9 mouse cellular contexts compared by ENCODE assay signal in the genomic region with DNA sequence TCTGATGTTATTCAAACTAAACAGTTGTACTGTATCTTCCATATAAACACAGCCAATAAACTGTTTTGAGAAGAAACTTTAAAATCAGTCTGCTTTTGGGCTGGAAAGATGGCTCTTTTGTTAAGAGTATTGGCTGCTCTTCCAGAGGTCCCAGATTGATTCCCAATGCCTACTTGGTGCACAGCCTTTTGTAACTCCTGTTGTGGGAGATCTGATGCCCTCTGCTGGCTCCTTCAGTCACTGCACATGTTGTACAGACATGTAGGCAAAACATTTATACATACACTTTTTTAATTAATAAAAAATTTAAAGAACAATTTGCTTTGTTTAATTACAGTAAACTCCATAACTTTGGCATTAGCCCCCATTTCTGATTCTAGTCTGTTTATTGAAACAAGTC.
DNase-seq lines count a peak whose midpoint lies in the region; ATAC-seq lines count a peak whose summit lies in the region.
"Had no signal": no experiment of that assay in that cellular context is flagged by ENCODE, and none has a peak within 500 bp of the region (broad histone marks: within the 10 kb centered on the region; RNA-seq: fewer than 3 reads in every experiment).

No protein-coding gene starts in this region.

- ATAC-seq in forebrain, embryonic 14.5 days: no peak
- no peak for ATAC-seq in forebrain, embryonic 12.5 days (ENCODE audit: low FRiP score)
- ATAC-seq in limb, embryonic 11.5 days (ENCODE audit: insufficient number of reproducible peaks, low FRiP score, low TSS enrichment, low read depth): no peak

- no peaks in the 10 kb centered on the region for H3K9me3 ChIP-seq in forebrain, embryonic 14.5 days (replicated peaks; ENCODE audit: control insufficient read depth, low read length)
- H3K9me3 ChIP-seq in forebrain, embryonic 12.5 days: no peaks in the 10 kb centered on the region
- H3K9me3 ChIP-seq in limb, embryonic 11.5 days (ENCODE audit: control insufficient read depth, low read length): no peaks in the 10 kb centered on the region
- H3K9me3 ChIP-seq: limb, embryonic 13.5 days had no signal

- H3K9ac ChIP-seq in forebrain, embryonic 14.5 days (ENCODE audit: low read length): no peak overlapping the region
- H3K9ac ChIP-seq in forebrain, embryonic 12.5 days: no peak overlapping the region
- no peak overlapping the region for H3K9ac ChIP-seq in limb, embryonic 11.5 days (ENCODE audit: low read length)
- H3K9ac ChIP-seq: limb, embryonic 13.5 days had no signal

- intact Hi-C loops in heart, postnatal 36 days (cut with DNase I): loop anchor here (1.0 kb wide), 1 partner anchor 65 kb away; no protein-coding TSS in a partner anchor

- peak; percentile 81 for DNase-seq in forebrain, embryonic 14.5 days (ENCODE audit: low spot score)
- peak; percentile 28 to 45 for DNase-seq in urinary bladder, postnatal 36 days (ENCODE audit: low spot score in 2 of 2)
- DNase-seq in urinary bladder, postnatal 4 days (ENCODE audit: low spot score in 2 of 2): no peak
- DNase-seq in cerebellum, postnatal 25 days: peak; percentile 37 to 71
- peak; percentile 24 to 60 for DNase-seq in heart, postnatal 36 days
- peak; percentile 78 for DNase-seq in limb, embryonic 11.5 days (ENCODE audit: low spot score)
- peak; percentile 9 to 35 for DNase-seq in right cerebral cortex, postnatal 36 days (ENCODE audit: low spot score in 2 of 2)

- no peak overlapping the region for H3K4me3 ChIP-seq in forebrain, embryonic 14.5 days (ENCODE audit: low read depth, low read length)
- H3K4me3 ChIP-seq in forebrain, embryonic 12.5 days (replicated peaks): no peak overlapping the region
- no peak overlapping the region for H3K4me3 ChIP-seq in limb, embryonic 11.5 days (ENCODE audit: low read depth, low read length)
- H3K4me3 ChIP-seq: limb, embryonic 13.5 days had no signal

- H3K27ac ChIP-seq in forebrain, embryonic 14.5 days (ENCODE audit: low read depth, low read length): no peak overlapping the region
- no peak overlapping the region for H3K27ac ChIP-seq in forebrain, embryonic 12.5 days
- no peak overlapping the region for H3K27ac ChIP-seq in limb, embryonic 11.5 days (replicated peaks; ENCODE audit: low read depth, low read length)
- H3K27ac ChIP-seq: limb, embryonic 13.5 days had no signal

- H3K4me1 ChIP-seq in forebrain, embryonic 14.5 days (ENCODE audit: control insufficient read depth, insufficient read depth, low read length): no peaks in the 10 kb centered on the region
- H3K4me1 ChIP-seq in forebrain, embryonic 12.5 days: no peaks in the 10 kb centered on the region
- no peaks in the 10 kb centered on the region for H3K4me1 ChIP-seq in limb, embryonic 11.5 days (ENCODE audit: control insufficient read depth, insufficient read depth, low read length)
- H3K4me1 ChIP-seq: limb, embryonic 13.5 days had no signal

- H3K27me3 ChIP-seq in forebrain, embryonic 14.5 days (replicated peaks; ENCODE audit: control insufficient read depth, insufficient read depth, low read length): no peaks in the 10 kb centered on the region
- no peaks in the 10 kb centered on the region for H3K27me3 ChIP-seq in forebrain, embryonic 12.5 days
- H3K27me3 ChIP-seq in limb, embryonic 11.5 days (ENCODE audit: control insufficient read depth, insufficient read depth, low read length): no peaks in the 10 kb centered on the region
- H3K27me3 ChIP-seq: limb, embryonic 13.5 days had no signal

- no peak overlapping the region for H3K4me2 ChIP-seq in forebrain, embryonic 14.5 days (ENCODE audit: low read length)
- no peak overlapping the region for H3K4me2 ChIP-seq in forebrain, embryonic 12.5 days
- H3K4me2 ChIP-seq in limb, embryonic 11.5 days (ENCODE audit: low read depth, severe bottlenecking): no peak overlapping the region
- H3K4me2 ChIP-seq: limb, embryonic 13.5 days had no signal

- peaks cover 8% of the 10 kb centered on the region; the same call in 1 of the 2 replicates for H3K36me3 ChIP-seq in forebrain, embryonic 14.5 days (ENCODE audit: control insufficient read depth, insufficient read depth, low read length)
- peaks cover 16% of the 10 kb centered on the region for H3K36me3 ChIP-seq in forebrain, embryonic 12.5 days (replicated peaks)
- no peaks in the 10 kb centered on the region for H3K36me3 ChIP-seq in limb, embryonic 11.5 days (ENCODE audit: control insufficient read depth, insufficient read depth, low read length)

Comparison
In these comparisons a context has a peak if more than half of its experiments do, and no peak if none do; other contexts are left out.
1. DNase-seq: peak in forebrain, embryonic 14.5 days (single experiment), urinary bladder, postnatal 36 days (2 of 2), cerebellum, postnatal 25 days (2 of 2), heart, postnatal 36 days (2 of 2), limb, embryonic 11.5 days (single experiment) and right cerebral cortex, postnatal 36 days (2 of 2); none in urinary bladder, postnatal 4 days (0 of 2).